Mouse (Mus musculus) midbrain, embryonic 13.5 days (tissue): ENCODE measurements at regions not wholly inside any gene's neighbourhood (a gene's known extent, or its start where the extent isn't known, plus 50 kb on each side); places are given as distances from the start of the nearest gene placed in this dataset.

Source experiments
- ATAC-seq: fragments of 200-750 bp; cut with Nextera tagmentation; 2 replicates; pipeline ENCODE4 v1.8.0; 2017; ENCODE audit warnings: mild to moderate bottlenecking, moderate TSS enrichment, moderate library complexity
- H3K27ac ChIP-seq: fragments of 300-500 bp; sonication (generic); 2 replicates; pipeline ENCODE4 v1.5.1; 2015; ENCODE audit warnings: inconsistent platforms, mild to moderate bottlenecking, moderate library complexity
- H3K27me3 ChIP-seq: fragments of 300-500 bp; sonication (generic); 2 replicates; pipeline ENCODE4 v1.6.1; 2015; ENCODE audit warnings: mild to moderate bottlenecking, inconsistent platforms
- H3K36me3 ChIP-seq: fragments of 300-500 bp; sonication (generic); 2 replicates; pipeline ENCODE4 v1.6.1; 2015; ENCODE audit warnings: mild to moderate bottlenecking, inconsistent platforms
- H3K4me1 ChIP-seq: fragments of 300-500 bp; sonication (generic); replicated peaks from 2 replicates; pipeline ENCODE4 v1.6.1; 2015; ENCODE audit warnings: inconsistent platforms
- H3K4me2 ChIP-seq: fragments of 300-500 bp; sonication (generic); replicated peaks from 2 replicates; pipeline ENCODE4 v1.6.1; 2015; ENCODE audit warnings: moderate library complexity, mild to moderate bottlenecking, inconsistent platforms
- H3K4me3 ChIP-seq: fragments of 300-500 bp; sonication (generic); replicated peaks from 2 replicates; pipeline ENCODE4 v1.5.1; 2015; ENCODE audit warnings: mild to moderate bottlenecking, inconsistent platforms
- H3K9ac ChIP-seq: fragments of 300-500 bp; sonication (generic); replicated peaks from 2 replicates; pipeline ENCODE4 v1.6.1; 2015; ENCODE audit warnings: mild to moderate bottlenecking, inconsistent platforms
- H3K9me3 ChIP-seq: fragments of 300-500 bp; sonication (generic); 2 replicates; pipeline ENCODE4 v1.6.1; 2016; ENCODE audit warnings: mild to moderate bottlenecking, inconsistent platforms
- WGBS: fragments of 180-500 bp; shearing (Covaris S2); methylation state at CpG from one replicate; pipeline ENCODE4 v1.1.7; 2015; 5-methylcytosine and 5-hydroxymethylcytosine counted together

GRCm38 (mm10) chr12:12452086-12452485 is 190.1 kb downstream of the Fam49a start:
- no peaks in the 10 kb centered on the region for H3K27me3 ChIP-seq
- H3K9ac ChIP-seq: no peak overlapping the region
- no peak overlapping the region for H3K4me2 ChIP-seq
- H3K27ac ChIP-seq: no peak overlapping the region
- 79% methylated on average over 2 of the region's 2 CpGs for WGBS
- no peaks in the 10 kb centered on the region for H3K36me3 ChIP-seq
- H3K4me1 ChIP-seq: no peaks in the 10 kb centered on the region
- no peaks in the 10 kb centered on the region for H3K9me3 ChIP-seq
- no peak for ATAC-seq
- H3K4me3 ChIP-seq: no peak overlapping the region

GRCm38 (mm10) chr12:12446768-12447167 is 184.8 kb downstream of the Fam49a start:
- H3K27ac ChIP-seq: no peak overlapping the region
- 33% methylated on average over 2 of the region's 2 CpGs for WGBS
- no peak for ATAC-seq
- H3K4me1 ChIP-seq: 0 out of 2 replicates have a peak, but pooled peaks cover 2% of the 10 kb centered on the region
- H3K36me3 ChIP-seq: no peaks in the 10 kb centered on the region
- no peak overlapping the region for H3K9ac ChIP-seq
- H3K27me3 ChIP-seq: no peaks in the 10 kb centered on the region
- no peaks in the 10 kb centered on the region for H3K9me3 ChIP-seq
- no peak overlapping the region for H3K4me3 ChIP-seq
- no peak overlapping the region for H3K4me2 ChIP-seq

GRCm38 (mm10) chr12:12446281-12446680 is 184.3 kb downstream of the Fam49a start:
- Histone ChIP-seq H3K4me2 (no peak overlapping the region), H3K27ac (no peak overlapping the region), H3K4me3 (no peak overlapping the region), H3K9me3 (no peaks in the 10 kb centered on the region), H3K36me3 (no peaks in the 10 kb centered on the region), H3K9ac (no peak overlapping the region), H3K27me3 (no peaks in the 10 kb centered on the region), H3K4me1 (0 out of 2 replicates have a peak, but pooled peaks cover 2% of the 10 kb centered on the region)
- no peak for ATAC-seq
- 76% methylated on average over 3 of the region's 3 CpGs for WGBS

GRCm38 (mm10) chr12:12442872-12443271 is 180.9 kb downstream of the Fam49a start:
- 96% methylated on average over 4 of the region's 4 CpGs for WGBS

GRCm38 (mm10) chr12:12436379-12436778 is 174.4 kb downstream of the Fam49a start:
- no peak for ATAC-seq
- Histone ChIP-seq H3K4me3 (no peak overlapping the region), H3K27ac (no peak overlapping the region), H3K9me3 (no peaks in the 10 kb centered on the region), H3K36me3 (no peaks in the 10 kb centered on the region), H3K4me2 (no peak overlapping the region), H3K4me1 (no peaks in the 10 kb centered on the region), H3K9ac (no peak overlapping the region), H3K27me3 (no peaks in the 10 kb centered on the region)
- 93% methylated on average over 1 of the region's 1 CpGs for WGBS

More at GRCm38 (mm10) chr12:12442872-12443271, 180.9 kb downstream of the Fam49a start:
- no peak for ATAC-seq
- H3K36me3 ChIP-seq: no peaks in the 10 kb centered on the region
- 0 out of 2 replicates have a peak, but pooled peaks cover 2% of the 10 kb centered on the region for H3K4me1 ChIP-seq
- no peak overlapping the region for H3K9ac ChIP-seq
- no peak overlapping the region for H3K27ac ChIP-seq
- H3K27me3 ChIP-seq: no peaks in the 10 kb centered on the region
- no peak overlapping the region for H3K4me3 ChIP-seq
- H3K4me2 ChIP-seq: no peak overlapping the region
- no peaks in the 10 kb centered on the region for H3K9me3 ChIP-seq

GRCm38 (mm10) chr12:12432597-12432996 is 170.7 kb downstream of the Fam49a start:
- H3K27ac ChIP-seq: no peak overlapping the region
- no peaks in the 10 kb centered on the region for H3K36me3 ChIP-seq
- WGBS: 50% methylated on average over 1 of the region's 1 CpGs
- H3K27me3 ChIP-seq: no peaks in the 10 kb centered on the region
- H3K9me3 ChIP-seq: no peaks in the 10 kb centered on the region
- ATAC-seq: no peak
- H3K4me3 ChIP-seq: no peak overlapping the region
- no peaks in the 10 kb centered on the region for H3K4me1 ChIP-seq
- H3K9ac ChIP-seq: no peak overlapping the region
- H3K4me2 ChIP-seq: no peak overlapping the region
